Mouse (Mus musculus) MEL (cell line): Measurements from ENCODE around the gene Rlf. TPM values are rescaled to one million over a fixed set of nuclear protein-coding genes. Genes with fewer than 3 reads are reported as not detected.

Experiments
- DNase-seq: peaks from one replicate; pipeline ENCODE4 v3.0.0; 2011; ENCODE audit warnings: low read depth, low spot score
- H3K27ac ChIP-seq: 2 replicates; pipeline ENCODE4 v1.5.1; 2012; ENCODE audit warnings: low read depth, mild to moderate bottlenecking, control low read depth, low read length, moderate library complexity; ENCODE audit not compliant: control insufficient read depth
- H3K27me3 ChIP-seq, 2 experiments: fragments of 150-350 bp in 1 of 2; sonication (generic) in 1 of 2; 2 replicates each; pipeline ENCODE4 v1.6.1; 2012; ENCODE audit warnings: low read length in 2 of 2, mild to moderate bottlenecking in 2 of 2, improper control_type of control experiment in 1 of 2, moderate library complexity in 1 of 2; ENCODE audit not compliant: insufficient read depth in 2 of 2, control insufficient read depth in 1 of 2
- H3K36me3 ChIP-seq, 2 experiments: 2 replicates each; pipeline ENCODE4 v1.6.1; 2012 to 2014; ENCODE audit warnings: low read length in 2 of 2, improper control_type of control experiment in 1 of 2, inconsistent platforms in 1 of 2, mild to moderate bottlenecking in 1 of 2; ENCODE audit not compliant: insufficient read depth in 2 of 2, control insufficient read depth in 1 of 2
- H3K4me1 ChIP-seq, 2 experiments: fragments of 150-350 bp in 1 of 2; sonication (generic) in 1 of 2; 2 replicates each; pipeline ENCODE4 v1.6.1; 2012; ENCODE audit warnings: low read length in 2 of 2, improper control_type of control experiment in 1 of 2, mild to moderate bottlenecking in 1 of 2; ENCODE audit not compliant: insufficient read depth in 2 of 2, control insufficient read depth in 1 of 2
- H3K4me3 ChIP-seq, 2 experiments: fragments of 150-350 bp in 1 of 2; sonication (generic) in 1 of 2; 2 replicates each; pipeline ENCODE4 v1.5.1; 2012; ENCODE audit warnings: low read depth in 2 of 2, low read length in 2 of 2, mild to moderate bottlenecking in 2 of 2, moderate library complexity in 2 of 2, control low read depth in 1 of 2, improper control_type of control experiment in 1 of 2; ENCODE audit not compliant: control insufficient read depth in 1 of 2, insufficient read depth in 1 of 2
- H3K79me2 ChIP-seq: 2 replicates; pipeline ENCODE4 v1.6.1; 2012; ENCODE audit warnings: mild to moderate bottlenecking, low read length, moderate library complexity; ENCODE audit not compliant: control insufficient read depth, poor library complexity, insufficient read depth
- H3K9ac ChIP-seq: 2 replicates; pipeline ENCODE4 v1.6.1; 2012; ENCODE audit warnings: low read depth, mild to moderate bottlenecking, control low read depth, low read length, moderate library complexity; ENCODE audit not compliant: control insufficient read depth, poor library complexity, severe bottlenecking
- H3K9me3 ChIP-seq: fragments of 150-350 bp; sonication (generic); replicated peaks from 2 replicates; pipeline ENCODE4 v1.6.1; 2012; ENCODE audit warnings: mild to moderate bottlenecking, low read length, improper control_type of control experiment, moderate library complexity; ENCODE audit not compliant: insufficient read depth
- CTCF ChIP-seq, 3 experiments: IDR thresholded peaks in 2 of 3; conservative IDR thresholded peaks in 1 of 3; 2 replicates each; pipeline ENCODE4 v1.5.1; 2011 to 2012; ENCODE audit warnings: low read length in 3 of 3, low read depth in 2 of 3, mild to moderate bottlenecking in 2 of 3, improper control_type of control experiment in 1 of 3, inconsistent platforms in 1 of 3, mixed read lengths in 1 of 3, moderate library complexity in 1 of 3; ENCODE audit not compliant: control insufficient read depth in 1 of 3, insufficient read depth in 1 of 3, poor library complexity in 1 of 3, severe bottlenecking in 1 of 3
- E2F4 ChIP-seq: IDR thresholded peaks from 2 replicates; pipeline ENCODE4 v1.6.1; 2011; ENCODE audit warnings: low read depth, low read length, improper control_type of control experiment, borderline replicate concordance
- ELF1 ChIP-seq: IDR thresholded peaks from 2 replicates; pipeline ENCODE4 v1.6.1; 2014; ENCODE audit warnings: low read depth, mild to moderate bottlenecking, inconsistent platforms, low read length, improper control_type of control experiment, moderate library complexity
- EP300 ChIP-seq, 2 experiments: IDR thresholded peaks; 2 replicates each; pipeline ENCODE4 v1.6.1; 2011; ENCODE audit warnings: improper control_type of control experiment in 2 of 2, low read length in 2 of 2, low read depth in 1 of 2, mild to moderate bottlenecking in 1 of 2
- ETS1 ChIP-seq: IDR thresholded peaks from 2 replicates; pipeline ENCODE4 v1.6.1; 2012; ENCODE audit warnings: low read depth, mild to moderate bottlenecking, inconsistent platforms, low read length, improper control_type of control experiment, moderate library complexity
- GABPA ChIP-seq: IDR thresholded peaks from 2 replicates; pipeline ENCODE4 v1.6.1; 2012; ENCODE audit warnings: low read depth, mild to moderate bottlenecking, inconsistent platforms, low read length, improper control_type of control experiment, moderate library complexity
- HCFC1 ChIP-seq: IDR thresholded peaks from 2 replicates; pipeline ENCODE4 v1.6.1; 2012; ENCODE audit warnings: low read depth, mild to moderate bottlenecking, inconsistent platforms, low read length, improper control_type of control experiment, moderate library complexity
- MAFK ChIP-seq: IDR thresholded peaks from 2 replicates; pipeline ENCODE4 v1.6.1; 2011; ENCODE audit warnings: low read depth, mild to moderate bottlenecking, low read length, improper control_type of control experiment, borderline replicate concordance
- MAX ChIP-seq: IDR thresholded peaks from 2 replicates; pipeline ENCODE4 v1.6.1; 2011; ENCODE audit warnings: low read length, improper control_type of control experiment
- MYB ChIP-seq: IDR thresholded peaks from 2 replicates; pipeline ENCODE4 v1.6.1; 2011; ENCODE audit warnings: mild to moderate bottlenecking, low read depth, low read length, improper control_type of control experiment
- NELFE ChIP-seq: IDR thresholded peaks from 2 replicates; pipeline ENCODE4 v1.6.1; 2011; ENCODE audit warnings: low read depth, low read length, improper control_type of control experiment
- NRF1 ChIP-seq: IDR thresholded peaks from 2 replicates; pipeline ENCODE4 v1.6.1; 2014; ENCODE audit warnings: low read depth, mild to moderate bottlenecking, inconsistent platforms, low read length, improper control_type of control experiment, moderate library complexity; ENCODE audit not compliant: poor library complexity, insufficient read depth, severe bottlenecking
- POLR2A ChIP-seq, 2 experiments: IDR thresholded peaks; 2 replicates each; pipeline ENCODE4 v1.6.1; 2011 to 2012; ENCODE audit warnings: low read length in 2 of 2, mild to moderate bottlenecking in 2 of 2, control low read depth in 1 of 2, improper control_type of control experiment in 1 of 2, low read depth in 1 of 2, moderate library complexity in 1 of 2; ENCODE audit not compliant: control insufficient read depth in 1 of 2, insufficient read depth in 1 of 2, poor library complexity in 1 of 2
- POLR2AphosphoS2 ChIP-seq: IDR thresholded peaks from 2 replicates; pipeline ENCODE4 v1.6.1; 2011; ENCODE audit warnings: low read length, improper control_type of control experiment
- POLR2AphosphoS5 ChIP-seq: IDR thresholded peaks from 2 replicates; pipeline ENCODE4 v1.6.1; 2012; ENCODE audit warnings: low read depth, borderline replicate concordance, mild to moderate bottlenecking, inconsistent platforms, low read length, moderate library complexity, mixed read lengths
- RAD21 ChIP-seq: IDR thresholded peaks from 2 replicates; pipeline ENCODE4 v1.6.1; 2011; ENCODE audit warnings: mild to moderate bottlenecking, low read depth, low read length, improper control_type of control experiment
- SIN3A ChIP-seq: IDR thresholded peaks from 2 replicates; pipeline ENCODE4 v1.6.1; 2012; ENCODE audit warnings: low read length, improper control_type of control experiment, inconsistent platforms
- SMC3 ChIP-seq: IDR thresholded peaks from 2 replicates; pipeline ENCODE4 v1.6.1; 2011; ENCODE audit warnings: low read depth, low read length, improper control_type of control experiment
- UBTF ChIP-seq: IDR thresholded peaks from 2 replicates; pipeline ENCODE4 v1.6.1; 2012; ENCODE audit warnings: low read depth, mild to moderate bottlenecking, inconsistent platforms, low read length, improper control_type of control experiment, moderate library complexity, borderline replicate concordance; ENCODE audit not compliant: insufficient read depth
- USF1 ChIP-seq: IDR thresholded peaks from 2 replicates; pipeline ENCODE4 v1.6.1; 2014; ENCODE audit warnings: low read depth, mild to moderate bottlenecking, inconsistent platforms, low read length, improper control_type of control experiment, moderate library complexity
- ZC3H11A ChIP-seq: IDR thresholded peaks from 2 replicates; pipeline ENCODE4 v1.6.1; 2012; ENCODE audit warnings: low read depth, mild to moderate bottlenecking, inconsistent platforms, low read length, improper control_type of control experiment
- ZNF384 ChIP-seq: IDR thresholded peaks from 2 replicates; pipeline ENCODE4 v1.6.1; 2012; ENCODE audit warnings: low read depth, mild to moderate bottlenecking, inconsistent platforms, low read length, improper control_type of control experiment
- polyA plus RNA-seq, 2 experiments: library from polyadenylated mRNA; stranded (reverse) in 1 of 2; unstranded in 1 of 2; fragments of >175 nt in 1 of 2; fragments of >200 nt in 1 of 2; gene quantifications; 2 replicates each; pipeline versions ENCODE4 v1.2.1 to v1.2.4; 2012; ENCODE audit warnings: low replicate concordance in 2 of 2, low read depth in 1 of 2; ENCODE audit not compliant: insufficient read length in 2 of 2, insufficient read depth in 1 of 2, missing spikeins in 1 of 2
- total RNA-seq: library from RNA; depleted of rRNA; stranded (reverse); fragments of 300-350 nt; gene quantifications from 2 replicates; pipeline ENCODE4 v1.2.3, GENCODE M21; 2012

Rlf gene
- total and polyA plus RNA-seq, 3 experiments = 14.1 to 54.0 (median 17.3) TPM

DNA sequence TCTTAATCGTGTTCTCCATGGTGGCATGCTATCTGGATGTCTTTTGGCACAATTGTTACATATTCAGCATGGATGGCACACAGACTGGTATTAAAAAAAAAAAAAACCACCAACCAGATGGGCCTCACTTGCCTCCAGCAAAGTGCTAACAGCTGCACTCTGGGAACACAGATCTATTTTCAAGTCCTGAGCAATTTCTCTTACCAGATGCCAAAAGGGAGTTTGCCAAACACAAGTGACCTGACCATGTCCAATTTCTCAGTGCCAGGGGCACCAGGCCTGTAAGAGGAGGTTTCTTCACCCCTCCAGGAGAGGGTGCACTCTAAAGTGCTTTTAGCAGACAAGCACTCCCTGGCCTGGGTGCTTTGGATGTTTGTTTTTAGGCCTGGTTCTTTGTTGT is 12.2 kb upstream of the Rlf start:
- peaks cover 0 to 1% of the 10 kb centered on the region in 2 experiments; a peak in 3 of 4 replicates for H3K27me3 ChIP-seq
- no peak overlapping the region for H3K27ac ChIP-seq
- H3K79me2 ChIP-seq = no peaks in the 10 kb centered on the region
- H3K4me1 ChIP-seq = no peaks in the 10 kb centered on the region
- no peak for DNase-seq
- no peaks in the 10 kb centered on the region for H3K9me3 ChIP-seq
- no peak overlapping the region for H3K4me3 ChIP-seq
- TF ChIP-seq ETS1 = no peak
- TF ChIP-seq ELF1 = no peak
- TF ChIP-seq NELFE = no peak
- no peak for TF ChIP-seq NRF1
- TF ChIP-seq MAFK = no peak
- TF ChIP-seq MYB = no peak
- TF ChIP-seq HCFC1 = no peak
- no peak for TF ChIP-seq EP300 (IDR thresholded peaks at IDR 0.05; ENCODE audit: low read depth in 1 of 2, low read length in 2 of 2)
- TF ChIP-seq POLR2AphosphoS2 = no peak
- no peak for TF ChIP-seq SIN3A
- no peak for TF ChIP-seq RAD21
- TF ChIP-seq POLR2AphosphoS5 = no peak
- no peak for TF ChIP-seq GABPA
- TF ChIP-seq E2F4 = no peak
- TF ChIP-seq ZC3H11A = no peak
- no peak for TF ChIP-seq USF1
- TF ChIP-seq UBTF = no peak
- no peak for TF ChIP-seq MAX
- TF ChIP-seq ZNF384 = no peak
- H3K36me3 ChIP-seq = no peaks in the 10 kb centered on the region
- no peak overlapping the region for H3K9ac ChIP-seq

GRCm38 (mm10) chr4:121225177-121225576 is 10.3 kb upstream of the Rlf start:
- no peaks in the 10 kb centered on the region for H3K9me3 ChIP-seq
- no peaks in the 10 kb centered on the region for H3K4me1 ChIP-seq
- H3K36me3 ChIP-seq = no peaks in the 10 kb centered on the region
- H3K27ac ChIP-seq = no peak overlapping the region
- H3K79me2 ChIP-seq = no peaks in the 10 kb centered on the region
- peak; percentile 27 for DNase-seq
- no peak overlapping the region for H3K4me3 ChIP-seq
- TF ChIP-seq NELFE (no peak), ZNF384 (peak; percentile 25; the same call in 1 of the 2 replicates), RAD21 (peak; percentile 46), POLR2A (IDR thresholded peaks at IDR 0.05; ENCODE audit: control insufficient read depth in 1 of 2, insufficient read depth in 1 of 2, low read depth in 1 of 2, low read length in 2 of 2, poor library complexity in 1 of 2) (no peak), CTCF (IDR thresholded peaks at IDR 0.05 in 2 of 3, conservative IDR thresholded peaks at IDR 0.05 in 1 of 3; ENCODE audit: control insufficient read depth in 1 of 3, insufficient read depth in 1 of 3, low read depth in 2 of 3, low read length in 3 of 3, poor library complexity in 1 of 3, severe bottlenecking in 1 of 3) (peak in 1 of 3 experiments; percentile 46; a peak in 2 of 6 replicates), SMC3 (peak; percentile 41)
- TF ChIP-seq, all 39 proteins: peak for 4
- Histone ChIP-seq H3K9ac (no peak overlapping the region), H3K27me3 (peaks cover 0 to 4% of the 10 kb centered on the region in 2 experiments)
